Mouse (Mus musculus) heart, adult 2 months (tissue): Measurements from ENCODE around the gene Nup107.

Experiments used
- CTCF ChIP-seq: fragments of 200-600 bp; IDR thresholded peaks from 2 replicates; pipeline ENCODE4 v1.8.1; 2022; ENCODE audit warnings: antibody characterized with exemption, mild to moderate bottlenecking, moderate library complexity
- POLR2A ChIP-seq: fragments of 200-500 bp; IDR thresholded peaks from 2 replicates; pipeline ENCODE4 v1.6.1; 2011; ENCODE audit warnings: mild to moderate bottlenecking, low read depth, low read length, control low read depth; ENCODE audit not compliant: insufficient read depth

DNA sequence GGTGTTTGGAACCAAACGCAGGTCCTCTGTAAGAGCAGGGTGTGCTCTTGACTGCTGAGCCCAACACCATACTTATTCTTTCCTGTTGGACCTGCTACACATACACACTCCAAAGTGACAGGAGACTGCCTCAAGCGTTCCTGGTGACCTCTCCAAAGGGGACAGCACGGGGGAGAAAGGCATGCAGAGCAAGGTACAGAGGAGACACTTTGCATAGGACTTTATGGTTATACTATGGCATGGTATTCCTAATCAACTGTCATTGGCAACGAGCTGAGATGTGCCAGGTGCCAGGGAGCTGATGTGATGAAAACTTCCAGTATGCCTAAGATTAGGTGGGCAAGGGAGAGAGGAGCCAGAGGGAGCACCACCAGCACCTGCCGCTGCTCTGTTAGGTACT, 55.9 kb downstream of the Nup107 start:
- TF ChIP-seq POLR2A, result no peak
- TF ChIP-seq CTCF, result no peak
